Mouse (Mus musculus) intestine, embryonic 14.5 days (tissue): ENCODE results near the gene Gm7029. TPM values are rescaled to one million over a fixed set of nuclear protein-coding genes. Genes with fewer than 3 reads are reported as not detected.

Source experiments
- ATAC-seq: fragments of 200-750 bp; cut with Nextera tagmentation; replicated peaks from 2 replicates; pipeline ENCODE4 v1.8.0; 2017; ENCODE audit warnings: low read depth, moderate number of reproducible peaks, moderate TSS enrichment, moderate library complexity; ENCODE audit not compliant: low FRiP score, low TSS enrichment
- DNase-seq: peaks from one replicate; pipeline ENCODE4 v3.0.0-alpha.2; 2018; ENCODE audit warnings: low spot score
- H3K27ac ChIP-seq: fragments of 300-500 bp; sonication (generic); 2 replicates; pipeline ENCODE4 v1.5.1; 2014; ENCODE audit warnings: low read depth, mild to moderate bottlenecking, control low read depth
- H3K27me3 ChIP-seq: fragments of 300-500 bp; sonication (generic); replicated peaks from 2 replicates; pipeline ENCODE4 v1.6.1; 2014; ENCODE audit warnings: low read length, control low read depth; ENCODE audit not compliant: control insufficient read depth, insufficient read depth
- H3K36me3 ChIP-seq: fragments of 300-500 bp; sonication (generic); 2 replicates; pipeline ENCODE4 v1.6.1; 2014; ENCODE audit warnings: low read length, control low read depth; ENCODE audit not compliant: control insufficient read depth, insufficient read depth
- H3K4me1 ChIP-seq: fragments of 300-500 bp; sonication (generic); replicated peaks from 2 replicates; pipeline ENCODE4 v1.6.1; 2014; ENCODE audit warnings: low read length, control low read depth, mixed read lengths; ENCODE audit not compliant: control insufficient read depth, insufficient read depth
- H3K4me2 ChIP-seq: fragments of 300-500 bp; sonication (generic); 2 replicates; pipeline ENCODE4 v1.6.1; 2014; ENCODE audit warnings: low read length
- H3K4me3 ChIP-seq: fragments of 300-500 bp; sonication (generic); 2 replicates; pipeline ENCODE4 v1.5.1; 2014; ENCODE audit warnings: low read depth, low read length, control low read depth, mixed read lengths
- H3K9ac ChIP-seq: fragments of 300-500 bp; sonication (generic); 2 replicates; pipeline ENCODE4 v1.6.1; 2014; ENCODE audit warnings: mild to moderate bottlenecking, low read length
- H3K9me3 ChIP-seq: fragments of 300-500 bp; sonication (generic); 2 replicates; pipeline ENCODE4 v1.6.1; 2016; ENCODE audit warnings: low read length, control low read depth; ENCODE audit not compliant: control insufficient read depth
- WGBS: fragments of 180-500 bp; shearing (Covaris S2); extraction: QIAGEN DNeasy Blood & Tissue Kit; methylation state at CpG from one replicate; pipeline ENCODE4 v1.1.7; 2014; 5-methylcytosine and 5-hydroxymethylcytosine counted together
- polyA plus RNA-seq: library from polyadenylated mRNA; unstranded; fragments of >200 nt; fragmentation: Nextera tagmentation; extraction: Ambion mirVana; gene quantifications from 2 replicates; pipeline ENCODE4 v1.2.1, GENCODE M21; 2014

Gene Gm7029
- polyA plus RNA-seq, 1 experiment from 2014 or later: not detected

DNA sequence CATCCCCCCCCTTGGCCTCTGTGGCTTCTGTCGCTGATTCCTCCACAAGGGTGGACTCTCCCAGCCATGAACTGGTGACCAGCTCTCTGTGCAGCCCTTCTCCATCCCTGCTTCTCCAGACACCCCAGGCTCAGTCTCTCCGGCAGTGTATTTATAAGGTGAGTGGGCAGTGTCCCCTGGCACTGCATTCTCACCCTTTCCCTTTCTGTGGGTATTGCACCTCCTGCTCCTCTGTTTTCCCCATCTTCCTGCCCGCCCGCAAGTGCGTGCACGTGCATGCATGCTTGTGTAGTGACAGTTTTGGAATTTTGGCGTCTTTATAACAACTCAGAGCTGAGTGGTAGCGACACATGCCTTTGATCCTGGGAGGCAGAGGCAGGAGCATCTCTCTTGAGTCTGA, 40.3 kb downstream of the Gm7029 start:
- Histone ChIP-seq H3K9ac (no peak overlapping the region), H3K36me3 (peaks cover 53% of the 10 kb centered on the region), H3K9me3 (no peaks in the 10 kb centered on the region), H3K27ac (no peak overlapping the region), H3K4me3 (no peak overlapping the region), H3K4me2 (no peak overlapping the region), H3K27me3 (no peaks in the 10 kb centered on the region), H3K4me1 (peaks cover 25% of the 10 kb centered on the region)
- WGBS: 96% methylated on average over 8 of the region's 8 CpGs
- ATAC-seq: no peak
- DNase-seq: no peak

DNA sequence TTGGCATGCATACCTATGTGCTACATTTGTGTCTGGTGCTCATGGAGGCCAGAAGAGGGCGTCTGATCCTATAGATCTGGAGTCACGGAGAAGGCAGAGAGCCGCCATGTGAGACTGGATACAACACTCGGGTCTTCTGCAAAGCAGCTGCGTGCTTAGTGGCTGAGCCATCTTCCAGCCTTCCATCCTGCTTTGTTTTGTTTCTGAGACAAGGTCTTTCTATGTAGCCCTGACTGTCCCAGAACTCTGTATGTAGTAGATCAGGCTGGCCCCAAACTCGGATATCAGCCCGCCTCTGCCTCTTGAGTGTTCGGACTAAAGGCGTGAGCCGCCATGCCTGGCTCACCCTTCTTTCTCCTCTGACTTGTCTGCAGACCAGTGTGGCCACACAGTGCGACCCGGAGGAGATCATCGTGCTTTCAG, 41.3 kb downstream of the Gm7029 start:
- peaks cover 53% of the 10 kb centered on the region for H3K36me3 ChIP-seq
- H3K9me3 ChIP-seq: no peaks in the 10 kb centered on the region
- WGBS: 72% methylated on average over 13 of the region's 13 CpGs
- H3K27me3 ChIP-seq: no peaks in the 10 kb centered on the region
- DNase-seq (no peak), ATAC-seq (no peak)
- peak overlapping the region; percentile 44 for H3K4me2 ChIP-seq
- no peak overlapping the region for H3K9ac ChIP-seq
- peaks cover 28% of the 10 kb centered on the region for H3K4me1 ChIP-seq
- H3K4me3 ChIP-seq: peak overlapping the region; percentile 52; the same call in 1 of the 2 replicates
- H3K27ac ChIP-seq: no peak overlapping the region

DNA sequence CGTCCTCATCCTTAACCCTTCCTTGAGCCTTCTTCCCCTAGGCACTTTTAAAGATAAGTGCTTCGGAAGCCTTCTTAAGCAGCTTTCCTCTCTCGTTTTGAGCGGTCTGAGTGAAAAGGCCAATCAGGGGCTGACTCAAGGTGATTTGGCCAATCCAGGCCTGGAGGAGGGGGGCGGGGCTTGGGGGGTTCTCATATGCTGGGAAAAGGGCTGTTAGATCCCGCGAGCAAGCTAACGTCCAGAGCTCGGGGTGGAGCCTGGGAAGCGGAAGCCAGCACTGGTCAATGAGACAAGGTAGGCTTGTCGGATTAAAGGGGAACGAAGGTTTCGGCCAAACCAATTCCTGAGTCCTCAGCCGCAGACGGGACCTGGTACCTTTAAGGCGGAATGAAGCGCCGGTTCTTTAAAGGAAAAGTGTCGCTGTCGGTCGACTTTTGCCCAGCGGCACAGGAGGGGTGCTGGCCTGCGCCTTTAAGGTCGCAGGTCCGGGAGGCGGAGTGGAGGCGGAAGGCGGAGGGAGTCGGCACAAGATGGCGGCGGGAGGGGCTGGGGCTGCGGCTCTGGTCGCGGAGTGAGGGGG, 42.1 kb downstream of the Gm7029 start, which contains the start of the genes Tapbp and Zbtb22:
TSS of gene Tapbp (plus strand) at position 229 of the 580 bp plus-strand sequence.
TSS of gene Zbtb22 (plus strand) at position 234 of the 580 bp plus-strand sequence.
- peaks cover 24% of the 10 kb centered on the region for H3K4me1 ChIP-seq
- peaks cover 53% of the 10 kb centered on the region for H3K36me3 ChIP-seq
- peak; percentile 94 for DNase-seq

DNA sequence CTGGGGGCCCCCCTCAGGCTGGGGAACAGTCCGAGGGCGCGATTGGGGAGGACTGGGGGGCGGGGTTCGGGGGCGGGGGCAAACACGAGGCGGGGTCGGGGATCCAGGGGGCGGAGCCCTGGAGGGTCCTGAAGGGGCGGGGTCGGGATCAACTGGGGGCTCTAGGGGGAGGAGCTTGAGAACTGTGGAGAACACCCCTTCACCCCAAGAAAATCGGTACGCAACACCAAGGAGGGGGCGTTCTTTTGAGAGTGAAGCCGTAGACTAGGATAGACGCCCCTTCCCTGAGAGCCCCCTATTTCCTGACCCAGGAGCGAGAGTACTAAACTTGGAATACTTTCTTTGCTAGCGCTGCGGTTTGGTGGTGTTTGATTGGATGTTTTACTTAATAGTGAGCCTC, 42.7 kb downstream of the Gm7029 start:
- peaks cover 27% of the 10 kb centered on the region for H3K4me1 ChIP-seq

More for the DNA sequence above, 42.1 kb downstream of the Gm7029 start, which contains the start of the genes Tapbp and Zbtb22:
- H3K27ac ChIP-seq: peak within 1 kb of the TSS; percentile 78
- H3K9ac ChIP-seq: peak within 1 kb of the TSS; percentile 55
- H3K27me3 ChIP-seq: no peaks in the 10 kb centered on the region
- H3K4me2 ChIP-seq: peak within 1 kb of the TSS; percentile 71
- ATAC-seq: peak; percentile 87
- WGBS: under 1% methylated on average over 31 of the region's 34 CpGs
- no peaks in the 10 kb centered on the region for H3K9me3 ChIP-seq
- H3K4me3 ChIP-seq: peak within 1 kb of the TSS; percentile 52

DNA sequence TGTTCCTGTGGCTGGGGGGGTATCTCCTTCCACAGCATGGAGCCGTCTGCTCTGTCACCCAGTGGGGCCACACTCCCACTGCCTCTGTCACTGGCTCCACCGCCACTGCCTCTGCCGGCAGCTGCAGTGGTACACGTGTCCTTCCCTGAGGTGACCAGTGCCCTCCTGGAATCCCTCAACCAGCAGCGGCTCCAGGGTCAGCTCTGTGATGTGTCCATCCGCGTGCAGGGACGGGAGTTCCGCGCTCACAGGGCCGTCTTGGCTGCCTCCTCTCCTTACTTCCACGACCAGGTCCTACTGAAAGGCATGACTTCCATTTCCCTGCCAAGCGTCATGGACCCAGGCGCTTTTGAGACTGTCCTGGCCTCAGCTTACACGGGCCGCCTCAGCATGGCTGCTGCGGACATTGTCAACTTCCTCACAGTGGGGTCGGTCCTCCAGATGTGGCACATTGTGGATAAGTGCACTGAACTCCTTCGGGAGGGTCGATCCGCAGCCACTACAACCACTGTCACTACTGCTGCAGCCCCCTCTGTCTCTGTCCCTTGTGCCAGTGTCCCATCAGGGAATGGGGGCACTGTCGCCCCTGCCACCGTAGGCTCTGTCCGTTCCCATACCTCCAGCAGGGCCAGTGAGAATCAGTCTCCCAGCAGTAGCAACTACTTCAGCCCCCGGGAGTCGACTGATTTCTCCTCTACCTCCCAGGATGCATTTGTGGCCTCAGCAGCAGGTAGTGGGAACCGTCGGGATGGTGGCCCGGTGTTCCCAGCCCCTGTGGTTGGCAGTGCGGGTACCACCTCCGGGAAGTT, 43.4 kb downstream of the Gm7029 start:
- Histone ChIP-seq H3K4me2 (peak overlapping the region; percentile 71), H3K36me3 (peaks cover 41% of the 10 kb centered on the region), H3K27ac (peak overlapping the region; percentile 78; the same call in 1 of the 2 replicates), H3K4me3 (peak overlapping the region; percentile 52), H3K9ac (no peak overlapping the region), H3K27me3 (no peaks in the 10 kb centered on the region), H3K9me3 (no peaks in the 10 kb centered on the region), H3K4me1 (peaks cover 27% of the 10 kb centered on the region)
- WGBS: 76% methylated on average over 31 of the region's 31 CpGs
- DNase-seq: no peak
- ATAC-seq: no peak

More for the DNA sequence above, 42.7 kb downstream of the Gm7029 start:
- Histone ChIP-seq H3K4me3 (peak overlapping the region; percentile 52), H3K27ac (peak overlapping the region; percentile 78), H3K9me3 (no peaks in the 10 kb centered on the region), H3K4me2 (peak overlapping the region; percentile 71), H3K27me3 (no peaks in the 10 kb centered on the region), H3K9ac (peak overlapping the region; percentile 55), H3K36me3 (peaks cover 49% of the 10 kb centered on the region)
- WGBS: under 1% methylated on average over 18 of the region's 20 CpGs
- ATAC-seq (peak; percentile 18), DNase-seq (peak; percentile 78)

DNA sequence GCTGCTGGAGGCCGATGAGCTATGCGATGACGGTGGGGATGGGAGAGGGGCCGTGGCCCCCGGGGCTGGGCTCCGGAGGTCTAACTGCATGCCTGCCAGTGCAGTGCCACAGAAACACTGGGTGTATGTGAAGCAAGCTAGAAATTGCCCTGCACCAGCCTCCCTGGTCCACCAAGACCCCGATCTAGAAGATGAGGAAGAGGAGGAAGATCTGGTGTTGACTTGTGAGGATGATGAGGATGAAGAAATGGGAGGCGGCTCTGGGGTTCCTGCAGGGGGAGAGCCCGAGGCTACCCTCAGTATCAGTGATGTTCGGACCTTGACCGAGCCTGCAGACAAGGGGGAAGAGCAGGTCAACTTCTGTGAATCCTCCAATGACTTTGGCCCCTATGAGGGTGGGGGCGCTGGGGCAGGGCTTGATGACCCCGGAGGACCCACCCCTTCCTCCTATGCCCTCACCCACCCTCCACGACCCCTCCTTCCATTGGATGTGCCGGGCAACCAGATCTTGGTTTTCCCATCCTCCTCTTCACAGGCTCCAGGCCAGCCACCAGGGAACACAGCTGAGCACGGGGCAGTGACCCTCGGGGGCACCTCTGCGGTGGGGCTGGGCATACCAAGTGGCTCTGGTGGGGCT, 44.1 kb downstream of the Gm7029 start:
- Histone ChIP-seq H3K4me2 (no peak overlapping the region), H3K9ac (no peak overlapping the region), H3K27me3 (no peaks in the 10 kb centered on the region), H3K36me3 (peaks cover 35% of the 10 kb centered on the region), H3K4me3 (no peak overlapping the region), H3K9me3 (no peaks in the 10 kb centered on the region), H3K27ac (no peak overlapping the region), H3K4me1 (peaks cover 27% of the 10 kb centered on the region)
- DNase-seq: no peak
- ATAC-seq: no peak
- 78% methylated on average over 18 of the region's 18 CpGs for WGBS

DNA sequence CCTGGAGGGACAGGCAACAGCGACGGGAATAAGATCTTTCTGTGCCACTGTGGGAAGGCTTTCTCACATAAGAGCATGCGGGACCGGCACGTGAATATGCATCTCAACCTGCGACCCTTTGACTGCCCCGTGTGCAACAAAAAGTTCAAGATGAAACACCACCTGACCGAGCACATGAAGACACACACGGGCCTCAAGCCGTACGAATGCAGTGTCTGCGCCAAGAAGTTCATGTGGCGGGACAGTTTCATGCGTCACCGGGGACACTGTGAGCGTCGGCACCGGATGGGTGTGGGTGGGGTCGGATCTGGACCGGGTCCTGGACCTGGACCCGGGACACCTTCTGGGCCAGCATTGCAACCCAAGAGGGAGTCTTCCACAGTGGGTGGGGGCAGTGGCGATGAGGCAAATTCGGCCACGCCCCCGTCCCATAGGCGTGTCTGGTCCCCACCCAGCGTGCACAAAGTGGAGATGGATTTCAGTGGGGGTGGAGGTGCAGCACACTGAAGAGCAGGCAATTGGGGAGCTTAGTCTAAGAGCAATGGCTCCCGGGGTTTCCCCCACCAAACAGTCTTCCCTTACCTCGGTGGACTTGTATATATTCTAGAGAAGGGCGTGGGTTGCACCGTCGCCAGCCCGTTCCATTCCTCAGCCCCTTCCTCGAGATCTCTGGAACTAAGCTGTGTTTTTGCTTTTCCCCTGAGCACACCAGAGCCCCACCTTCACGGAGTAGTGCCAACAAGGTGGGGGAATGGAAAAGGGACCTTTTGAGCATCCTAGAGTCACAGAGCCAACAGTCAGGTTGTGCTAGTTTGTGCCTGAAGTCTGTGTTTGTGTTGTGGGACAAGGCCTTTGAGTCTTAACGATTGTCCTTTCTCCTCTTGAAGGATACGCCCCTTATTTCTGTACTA, 44.9 kb downstream of the Gm7029 start:
- Histone ChIP-seq H3K27me3 (no peaks in the 10 kb centered on the region), H3K36me3 (peaks cover 29% of the 10 kb centered on the region), H3K4me3 (peak overlapping the region; percentile 67), H3K9ac (no peak overlapping the region), H3K9me3 (no peaks in the 10 kb centered on the region), H3K27ac (no peak overlapping the region), H3K4me1 (peaks cover 27% of the 10 kb centered on the region), H3K4me2 (peak overlapping the region; percentile 99)
- DNase-seq (no peak), ATAC-seq (no peak)
- WGBS: 60% methylated on average over 37 of the region's 37 CpGs
